Mouse (Mus musculus) layer of hippocampus, postnatal 36 days (tissue): Measurements from ENCODE around the gene Dtymk. TPM values are rescaled to one million over a fixed set of nuclear protein-coding genes. Genes with fewer than 3 reads are reported as not detected.

ENCODE experiments used
- total RNA-seq, 2 experiments: library from RNA; stranded (reverse); gene quantifications; 2 replicates each; pipeline ENCODE4 v1.2.3; 2021

The Dtymk gene
- total RNA-seq, 2 experiments from 2014 or later = 57.5 to 65.4 TPM

Other genes with a start within 250 kb of the Dtymk start
- 100 to 1,000 TPM; 397 to 399 TPM for gene Stk25, start 143.3 kb downstream of the Dtymk start, total RNA-seq
- 10 to 100 TPM; 64.5 to 79.7 TPM for gene Bok, start 116.3 kb downstream of the Dtymk start, total RNA-seq
- 10 to 100 TPM; 79.8 to 84.8 TPM for gene Atg4b, start 50.4 kb downstream of the Dtymk start, total RNA-seq
- gene Thap4, start 47.1 kb downstream of the Dtymk start, total RNA-seq = 10 to 100 TPM; 34.2 to 34.3 TPM
- 10 to 100 TPM; 12.9 to 13.8 TPM for gene Ing5, start 2.0 kb upstream of the Dtymk start, total RNA-seq
- 10 to 100 TPM; 16.1 to 18.5 TPM for gene D2hgdh, start 23.0 kb upstream of the Dtymk start, total RNA-seq
- gene Gal3st2, start 59.4 kb upstream of the Dtymk start, total RNA-seq = under 1 TPM; 0.40 to 0.46 TPM
- under 1 TPM in 1 of 2 experiments, not detected in 1; 0.57 TPM for gene Gal3st2b, start 116.4 kb upstream of the Dtymk start, total RNA-seq
- gene Gal3st2c, start 188.6 kb upstream of the Dtymk start, total RNA-seq = under 1 TPM; 0.08 to 0.10 TPM
- gene Neu4, start 218.5 kb upstream of the Dtymk start, total RNA-seq = 10 to 100 TPM; 10.4 to 12.3 TPM